Mouse (Mus musculus) hindbrain, embryonic 11.5 days (tissue): ENCODE data around the gene Nptx1. TPM values are rescaled to one million over a fixed set of nuclear protein-coding genes. Genes with fewer than 3 reads are reported as not detected.
A peak's percentile ranks its signal among the peaks of the same experiment; 100 is the strongest.

ENCODE experiments used
- ATAC-seq: fragments of 200-750 bp; cut with Nextera tagmentation; 2 replicates; pipeline ENCODE4 v1.8.0; 2017; ENCODE audit warnings: mild to moderate bottlenecking, moderate TSS enrichment, moderate library complexity; ENCODE audit not compliant: low FRiP score
- DNase-seq: peaks from one replicate; pipeline ENCODE4 v3.0.0-alpha.2; 2015; ENCODE audit warnings: low spot score
- H3K27ac ChIP-seq: fragments of 300-500 bp; sonication (generic); 2 replicates; pipeline ENCODE4 v1.5.1; 2014; ENCODE audit warnings: mild to moderate bottlenecking, low read depth, low read length
- H3K27me3 ChIP-seq: fragments of 300-500 bp; sonication (generic); 2 replicates; pipeline ENCODE4 v1.6.1; 2014; ENCODE audit warnings: mild to moderate bottlenecking, low read length, moderate library complexity, mixed read lengths; ENCODE audit not compliant: control insufficient read depth, insufficient read depth
- H3K36me3 ChIP-seq: fragments of 300-500 bp; sonication (generic); 2 replicates; pipeline ENCODE4 v1.6.1; 2014; ENCODE audit warnings: mild to moderate bottlenecking, low read length, moderate library complexity, mixed read lengths; ENCODE audit not compliant: control insufficient read depth, insufficient read depth
- H3K4me1 ChIP-seq: fragments of 300-500 bp; sonication (generic); replicated peaks from 2 replicates; pipeline ENCODE4 v1.6.1; 2014; ENCODE audit warnings: low read length, mixed read lengths; ENCODE audit not compliant: control insufficient read depth, insufficient read depth
- H3K4me2 ChIP-seq: fragments of 300-500 bp; sonication (generic); replicated peaks from 2 replicates; pipeline ENCODE4 v1.6.1; 2014; ENCODE audit warnings: mild to moderate bottlenecking, low read depth, low read length
- H3K4me3 ChIP-seq: fragments of 300-500 bp; sonication (generic); 2 replicates; pipeline ENCODE4 v1.5.1; 2014; ENCODE audit warnings: low read depth, low read length
- H3K9ac ChIP-seq: fragments of 300-500 bp; sonication (generic); 2 replicates; pipeline ENCODE4 v1.6.1; 2014; ENCODE audit warnings: low read depth, low read length
- H3K9me3 ChIP-seq: fragments of 300-500 bp; sonication (generic); 2 replicates; pipeline ENCODE4 v1.6.1; 2016; ENCODE audit warnings: low read length; ENCODE audit not compliant: control insufficient read depth
- WGBS: fragments of 180-500 bp; shearing (Covaris S2); extraction: QIAGEN DNeasy Blood & Tissue Kit; methylation state at CpG from one replicate; pipeline ENCODE4 v1.1.7; 2014; 5-methylcytosine and 5-hydroxymethylcytosine counted together
- polyA plus RNA-seq: library from polyadenylated mRNA; unstranded; fragments of >200 nt; fragmentation: Nextera tagmentation; extraction: Ambion mirVana; gene quantifications from 2 replicates; pipeline ENCODE4 v1.2.1, GENCODE M21; 2014

The Nptx1 gene
- polyA plus RNA-seq, 1 experiment from 2014 or later: 8.7 TPM

DNA sequence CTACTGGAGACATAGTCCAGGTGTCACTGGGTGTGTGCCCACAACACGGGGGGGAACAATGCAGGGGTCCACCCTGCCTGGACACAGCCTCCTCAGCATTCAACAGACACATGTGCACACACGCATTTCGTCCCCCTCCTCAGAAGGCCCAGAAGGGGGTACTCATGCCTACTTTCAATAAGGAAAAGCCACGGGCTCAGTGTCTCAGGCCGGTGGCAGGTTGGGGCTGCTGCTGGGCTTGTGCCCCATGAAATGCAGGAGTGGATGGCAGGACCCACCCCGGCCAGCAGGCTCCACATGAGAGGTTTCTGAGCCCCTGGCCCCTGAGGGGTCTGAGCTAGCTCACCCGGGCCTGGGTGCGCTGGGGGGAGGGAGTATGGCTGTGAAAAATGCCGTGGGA lies 6.5 kb downstream of the Nptx1 start:
- H3K4me3 ChIP-seq: no peak overlapping the region
- no peak overlapping the region for H3K9ac ChIP-seq
- 79% methylated on average over 9 of the region's 9 CpGs for WGBS
- H3K9me3 ChIP-seq: no peaks in the 10 kb centered on the region
- 0 out of 2 replicates have a peak, but pooled peaks cover 7% of the 10 kb centered on the region for H3K4me1 ChIP-seq
- no peaks in the 10 kb centered on the region for H3K36me3 ChIP-seq
- DNase-seq: no peak
- H3K27ac ChIP-seq: no peak overlapping the region
- no peak for ATAC-seq
- peaks cover 21% of the 10 kb centered on the region for H3K27me3 ChIP-seq
- no peak overlapping the region for H3K4me2 ChIP-seq

DNA sequence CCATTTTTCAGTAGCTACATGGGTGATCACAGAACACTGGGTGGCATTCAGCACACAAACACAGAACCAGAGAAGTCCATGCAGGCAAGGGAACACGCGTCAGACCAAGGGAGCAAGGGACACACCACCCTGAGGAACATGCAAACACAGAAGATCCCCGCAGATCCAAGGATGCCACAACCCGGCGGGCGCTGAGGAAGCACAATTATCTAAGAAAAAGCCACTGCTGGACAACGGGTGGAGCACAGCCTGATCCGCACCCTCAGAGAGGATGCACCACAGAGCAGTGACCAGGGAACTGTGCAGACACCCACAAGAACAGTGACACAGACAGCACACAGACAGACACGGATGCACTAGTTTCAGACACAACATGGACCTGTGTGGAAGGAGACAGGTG lies 7.0 kb downstream of the Nptx1 start:
- no peak for DNase-seq
- Histone ChIP-seq H3K27me3 (peaks cover 17% of the 10 kb centered on the region), H3K4me2 (no peak overlapping the region), H3K9me3 (no peaks in the 10 kb centered on the region), H3K4me3 (no peak overlapping the region), H3K4me1 (0 out of 2 replicates have a peak, but pooled peaks cover 4% of the 10 kb centered on the region), H3K27ac (no peak overlapping the region), H3K9ac (no peak overlapping the region), H3K36me3 (no peaks in the 10 kb centered on the region)
- WGBS: 78% methylated on average over 9 of the region's 9 CpGs
- no peak for ATAC-seq

DNA sequence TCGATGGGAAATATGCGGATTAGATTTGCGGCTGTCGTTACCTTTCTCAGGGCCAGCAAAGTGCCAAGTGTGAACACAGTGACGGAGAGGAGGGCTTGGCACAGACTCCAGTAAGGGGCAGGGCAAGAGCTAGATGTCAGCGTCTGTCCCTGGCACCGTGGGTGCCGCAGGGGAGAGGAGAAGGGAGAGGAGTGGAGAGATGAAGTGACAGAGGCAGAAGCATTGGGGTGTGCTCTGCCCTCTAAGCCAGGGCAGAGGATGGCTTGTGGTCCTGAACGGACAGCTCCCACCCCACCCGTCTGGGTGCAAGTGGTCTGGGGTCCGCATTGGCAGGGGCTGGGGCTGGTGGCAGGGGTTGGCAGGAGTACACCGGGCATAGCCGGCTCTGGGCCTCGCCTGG lies 7.6 kb downstream of the Nptx1 start:
- H3K4me2 ChIP-seq: no peak overlapping the region
- WGBS: 36% methylated on average over 14 of the region's 14 CpGs
- no peaks in the 10 kb centered on the region for H3K36me3 ChIP-seq
- no peak overlapping the region for H3K9ac ChIP-seq
- H3K4me3 ChIP-seq: no peak overlapping the region
- peaks cover 11% of the 10 kb centered on the region for H3K27me3 ChIP-seq
- H3K9me3 ChIP-seq: no peaks in the 10 kb centered on the region
- DNase-seq (peak; percentile 47), ATAC-seq (no peak)
- no peaks in the 10 kb centered on the region for H3K4me1 ChIP-seq
- H3K27ac ChIP-seq: no peak overlapping the region

- ATAC-seq: no peak
- no peaks in the 10 kb centered on the region for H3K4me1 ChIP-seq
- H3K9me3 ChIP-seq: no peaks in the 10 kb centered on the region
- no peak overlapping the region for H3K4me3 ChIP-seq
- 77% methylated on average over 7 of the region's 7 CpGs for WGBS
- DNase-seq: no peak
- H3K27ac ChIP-seq: no peak overlapping the region
- H3K36me3 ChIP-seq: no peaks in the 10 kb centered on the region
- H3K27me3 ChIP-seq: no peaks in the 10 kb centered on the region; the same call in 1 of the 2 replicates
- H3K4me2 ChIP-seq: no peak overlapping the region
- H3K9ac ChIP-seq: no peak overlapping the region
These were observed 13.8 kb downstream of the Nptx1 start for GRCm38 (mm10) chr11:119533745-119534144.

- no peak overlapping the region for H3K9ac ChIP-seq
- 74% methylated on average over 8 of the region's 8 CpGs for WGBS
- no peak overlapping the region for H3K4me2 ChIP-seq
- no peaks in the 10 kb centered on the region for H3K4me1 ChIP-seq
- no peak overlapping the region for H3K4me3 ChIP-seq
- ATAC-seq (no peak), DNase-seq (no peak)
- H3K36me3 ChIP-seq: no peaks in the 10 kb centered on the region
- H3K27ac ChIP-seq: no peak overlapping the region
- no peaks in the 10 kb centered on the region; the same call in 1 of the 2 replicates for H3K27me3 ChIP-seq
- H3K9me3 ChIP-seq: no peaks in the 10 kb centered on the region
These were observed 15.1 kb downstream of the Nptx1 start for GRCm38 (mm10) chr11:119532460-119532859.

DNA sequence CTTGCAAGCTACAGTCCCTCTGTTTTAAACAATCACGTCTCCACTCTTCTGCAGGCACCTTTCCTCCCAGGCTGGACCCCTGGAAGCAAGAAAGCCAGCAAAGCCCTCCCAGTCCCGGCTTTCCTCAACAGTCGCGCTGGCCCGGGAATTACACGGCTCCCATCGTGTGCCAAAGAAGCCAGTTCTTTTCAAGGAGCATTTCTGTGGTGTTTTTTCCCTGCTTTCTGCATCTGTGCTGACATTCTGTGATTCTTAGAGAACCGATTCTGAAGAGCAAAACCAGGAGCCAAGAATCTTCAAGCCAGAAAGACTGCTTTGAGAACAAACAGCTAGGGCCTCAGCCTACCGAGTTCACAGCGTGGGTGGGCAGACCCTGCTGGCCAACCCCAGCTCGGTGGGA lies 18.6 kb downstream of the Nptx1 start:
- WGBS: 68% methylated on average over 11 of the region's 11 CpGs
- no peak overlapping the region for H3K4me2 ChIP-seq
- no peak overlapping the region for H3K9ac ChIP-seq
- H3K4me1 ChIP-seq: no peaks in the 10 kb centered on the region
- no peaks in the 10 kb centered on the region for H3K9me3 ChIP-seq
- DNase-seq: no peak
- no peaks in the 10 kb centered on the region for H3K36me3 ChIP-seq
- no peak overlapping the region for H3K4me3 ChIP-seq
- ATAC-seq: no peak
- no peak overlapping the region for H3K27ac ChIP-seq
- H3K27me3 ChIP-seq: no peaks in the 10 kb centered on the region

- Histone ChIP-seq H3K9ac (no peak overlapping the region), H3K4me2 (no peak overlapping the region), H3K27ac (no peak overlapping the region), H3K4me3 (no peak overlapping the region), H3K36me3 (no peaks in the 10 kb centered on the region), H3K4me1 (no peaks in the 10 kb centered on the region), H3K27me3 (no peaks in the 10 kb centered on the region), H3K9me3 (no peaks in the 10 kb centered on the region)
- DNase-seq (no peak), ATAC-seq (no peak)
- WGBS: 83% methylated on average over 14 of the region's 14 CpGs
These were observed 21.2 kb downstream of the Nptx1 start for GRCm38 (mm10) chr11:119526068-119526966.

GRCm38 (mm10) chr11:119524545-119524949 lies 23.0 kb downstream of the Nptx1 start:
- 0 out of 2 replicates have a peak overlapping the region, but pooled peaks have one; percentile 52 for H3K9ac ChIP-seq
- no peaks in the 10 kb centered on the region for H3K4me1 ChIP-seq
- H3K27ac ChIP-seq: no peak overlapping the region
- peak; percentile 93 for ATAC-seq
- H3K36me3 ChIP-seq: no peaks in the 10 kb centered on the region
- no peaks in the 10 kb centered on the region for H3K9me3 ChIP-seq
- peak; percentile 94 for DNase-seq
- WGBS: 3% methylated on average over 33 of the region's 33 CpGs
- no peaks in the 10 kb centered on the region for H3K27me3 ChIP-seq
- H3K4me3 ChIP-seq: peak overlapping the region; percentile 24
- H3K4me2 ChIP-seq: peak overlapping the region; percentile 36; the same call in 1 of the 2 replicates

- 90% methylated on average over 3 of the region's 3 CpGs for WGBS
- H3K27ac ChIP-seq: no peak overlapping the region
- no peak overlapping the region for H3K4me2 ChIP-seq
- no peak for ATAC-seq
- no peak for DNase-seq
- H3K9me3 ChIP-seq: no peaks in the 10 kb centered on the region
- H3K27me3 ChIP-seq: no peaks in the 10 kb centered on the region
- no peaks in the 10 kb centered on the region for H3K4me1 ChIP-seq
- H3K36me3 ChIP-seq: no peaks in the 10 kb centered on the region
- no peak overlapping the region for H3K4me3 ChIP-seq
- H3K9ac ChIP-seq: no peak overlapping the region
These were observed 24.2 kb downstream of the Nptx1 start for GRCm38 (mm10) chr11:119523392-119523791.
